In the genomic region with DNA sequence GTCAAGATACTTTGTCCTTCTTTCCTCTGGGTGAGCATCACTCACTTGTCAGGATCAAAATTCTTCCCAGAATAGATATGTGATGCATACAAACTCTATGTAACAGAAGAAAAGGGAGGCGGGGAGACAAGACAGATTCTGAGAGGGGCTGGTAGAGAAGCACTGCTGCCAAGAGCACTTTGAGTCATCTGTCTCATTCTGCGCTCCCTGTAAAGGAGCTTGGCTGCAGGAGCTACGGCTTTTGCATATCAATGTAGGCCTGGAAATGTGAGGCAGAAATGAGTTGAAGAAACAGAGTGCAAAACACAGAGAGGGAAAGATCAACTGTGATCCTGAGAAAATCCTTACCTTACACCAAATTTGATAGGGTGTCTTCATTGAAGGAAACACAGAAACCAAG, we compare ENCODE assay signal across 10 mouse cellular contexts.
DNase-seq lines count a peak whose midpoint lies in the region; ATAC-seq lines count a peak whose summit lies in the region.
"Had no signal": no experiment of that assay in that cellular context is flagged by ENCODE, and none has a peak within 500 bp of the region (broad histone marks: within the 10 kb centered on the region; RNA-seq: fewer than 3 reads in every experiment).

No protein-coding gene starts in this region.

- no peak for ATAC-seq in megakaryocyte-erythroid progenitor cell, adult 5-6 weeks (replicated peaks; ENCODE audit: low FRiP score, low TSS enrichment, poor library complexity, severe bottlenecking)

- peak; percentile 34 to 59 for DNase-seq in layer of hippocampus, adult 18-20 months (ENCODE audit: low spot score in 2 of 2)
- no peak for DNase-seq in layer of hippocampus, postnatal 25 days (ENCODE audit: extremely low spot score in 1 of 2, low spot score in 1 of 2)
- DNase-seq in frontal cortex, adult 2 months (ENCODE audit: extremely low spot score in 1 of 2, low spot score in 1 of 2) = peak; percentile 42 to 77
- peak; percentile 31 to 49 for DNase-seq in left cerebral cortex, adult 18-20 months (ENCODE audit: low spot score in 2 of 2)
- DNase-seq in right cerebral cortex, postnatal 36 days (ENCODE audit: low spot score in 2 of 2) = peak; percentile 18 to 58
- no peak for DNase-seq in heart, adult 11 months
- DNase-seq: cerebellum, postnatal 25 days; lung, postnatal 14 days; thymus, postnatal 36 days had no signal

Comparison
In these comparisons a context has a peak if more than half of its experiments do, and no peak if none do; other contexts are left out.
1. DNase-seq: peak in layer of hippocampus, adult 18-20 months (2 of 2), frontal cortex, adult 2 months (2 of 2), left cerebral cortex, adult 18-20 months (2 of 2) and right cerebral cortex, postnatal 36 days (2 of 2); none in layer of hippocampus, postnatal 25 days (0 of 2) and heart, adult 11 months (single experiment).